Mouse (Mus musculus): ENCODE measurements at regions not wholly inside any gene's neighbourhood (a gene's known extent, or its start where the extent isn't known, plus 50 kb on each side); places are given as distances from the start of the nearest gene placed in this dataset.

DNA sequence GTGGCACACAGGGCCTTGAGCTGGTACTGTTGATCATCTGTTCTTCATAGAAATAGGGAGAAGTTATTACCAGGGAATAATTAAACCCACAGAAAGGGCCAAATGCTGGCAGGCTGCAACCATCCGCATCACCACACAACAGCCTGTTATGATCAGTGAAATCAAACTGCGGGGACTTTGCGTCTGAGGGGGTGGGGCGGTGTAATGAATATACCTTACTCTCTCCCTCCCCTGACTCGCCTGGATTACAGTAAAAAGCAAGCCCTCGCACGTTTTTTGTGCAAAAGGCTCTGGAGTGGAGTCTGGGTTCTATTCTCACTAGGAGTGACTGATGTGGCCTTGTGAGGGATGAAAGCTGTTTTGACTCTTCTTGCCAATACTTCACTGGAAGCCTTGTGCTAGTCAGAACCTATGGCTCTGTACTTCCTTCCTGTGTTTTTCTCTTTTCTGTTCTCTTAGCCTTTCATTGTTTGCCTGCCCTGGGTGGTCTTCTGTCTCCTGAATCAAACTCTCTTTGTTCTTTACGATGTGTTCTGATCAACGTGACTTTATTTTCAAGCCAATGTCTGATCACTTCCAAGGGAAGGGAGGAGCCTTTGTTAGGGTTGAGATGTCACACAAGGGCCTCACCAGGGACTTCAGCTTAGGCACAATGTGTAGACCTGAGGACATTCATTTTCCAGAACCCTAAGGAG, 172.4 kb downstream of the Dact1 start:
- DNase-seq (ENCODE audit: extremely low spot score): no peak

DNA sequence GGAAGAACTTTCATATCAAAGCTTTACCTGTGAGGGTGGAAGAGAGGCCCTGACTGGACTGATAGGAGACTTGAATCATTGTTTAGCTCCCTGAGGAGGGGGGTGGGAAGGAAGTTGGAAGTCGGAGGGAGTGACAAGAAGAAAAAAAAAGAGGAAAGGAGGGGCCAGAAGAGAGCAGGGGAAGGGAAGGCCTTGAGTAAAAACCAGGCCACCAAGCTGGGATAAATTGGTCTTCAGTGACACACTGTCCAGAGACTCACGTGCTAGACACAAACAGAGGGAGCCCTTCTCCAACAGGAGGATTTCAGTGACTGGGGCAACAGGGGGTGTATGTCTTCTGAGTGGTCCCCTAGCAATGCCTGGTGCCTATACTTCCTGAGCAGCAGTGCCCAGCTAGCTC, 172.9 kb downstream of the Dact1 start:
- DNase-seq (ENCODE audit: extremely low spot score): no peak

DNA sequence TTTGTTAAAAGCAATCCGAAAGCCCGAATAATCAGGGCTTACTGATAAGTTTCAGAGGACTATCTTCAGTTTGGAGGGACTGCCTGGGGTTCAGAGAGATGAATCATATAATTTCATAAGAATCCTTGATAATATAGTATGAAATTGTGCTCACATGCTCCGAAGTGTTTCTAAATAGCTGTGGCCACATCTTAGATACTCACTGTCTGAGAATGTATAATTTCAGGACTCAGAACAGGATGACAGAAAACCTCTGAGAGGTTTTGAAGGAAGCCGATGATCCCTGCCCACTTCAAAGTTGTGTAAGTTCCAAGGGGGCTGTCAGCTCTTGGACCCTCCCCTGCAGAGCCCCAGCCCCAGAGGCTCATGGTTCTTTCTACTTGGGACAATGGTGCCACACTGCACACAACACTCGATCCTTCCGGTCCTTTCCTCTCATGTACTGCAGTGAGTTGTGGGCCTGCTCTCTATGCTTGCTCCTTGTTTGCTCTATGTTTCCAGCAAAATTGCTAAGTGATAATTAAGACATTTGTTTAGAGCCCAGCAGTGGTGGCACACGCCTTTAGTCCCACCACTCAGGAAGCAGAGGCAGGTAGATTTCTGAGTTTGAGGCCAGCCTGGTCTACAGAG, 174.0 kb downstream of the Dact1 start:
- DNase-seq (ENCODE audit: extremely low spot score): no peak

DNA sequence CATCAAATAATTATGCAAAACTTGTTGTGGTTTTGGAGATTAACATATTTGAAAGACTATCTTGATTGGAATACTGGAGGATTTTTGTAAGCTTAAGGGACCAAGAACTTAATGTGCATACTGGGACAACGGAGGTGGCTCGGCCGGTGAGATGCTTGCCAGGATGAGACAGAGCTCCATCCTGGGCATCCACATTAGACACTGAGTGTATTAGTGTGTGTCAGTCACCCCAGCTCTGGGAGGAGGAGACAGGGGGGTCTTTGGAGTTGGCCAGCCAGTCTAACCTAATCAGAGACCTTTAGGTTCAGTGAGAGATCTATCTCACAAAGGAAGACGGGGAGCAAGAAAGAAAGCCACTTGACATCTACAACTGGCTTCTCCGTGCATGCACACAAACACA, 174.6 kb downstream of the Dact1 start:
- DNase-seq (ENCODE audit: extremely low spot score): no peak

DNA sequence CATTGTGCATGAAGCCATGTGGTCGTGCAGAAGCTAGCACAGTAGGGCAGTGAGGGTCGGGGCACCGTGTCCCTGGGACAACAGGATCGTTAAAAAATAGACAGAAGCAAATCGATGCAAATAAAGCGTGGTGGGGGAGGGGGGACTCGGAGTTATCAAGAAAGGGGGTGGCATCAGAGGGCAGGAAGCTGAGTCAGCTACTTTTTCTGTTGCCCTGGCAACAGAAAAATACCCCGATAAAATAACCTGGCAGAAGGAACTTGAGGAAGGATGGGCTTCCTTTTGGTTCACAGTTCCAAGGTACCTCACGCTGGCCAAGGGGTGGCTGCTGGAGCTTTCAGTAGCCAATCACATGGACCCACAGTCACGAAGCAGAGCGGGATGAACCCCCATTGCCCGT, 176.4 kb downstream of the Dact1 start:
- DNase-seq (ENCODE audit: extremely low spot score): no peak

DNA sequence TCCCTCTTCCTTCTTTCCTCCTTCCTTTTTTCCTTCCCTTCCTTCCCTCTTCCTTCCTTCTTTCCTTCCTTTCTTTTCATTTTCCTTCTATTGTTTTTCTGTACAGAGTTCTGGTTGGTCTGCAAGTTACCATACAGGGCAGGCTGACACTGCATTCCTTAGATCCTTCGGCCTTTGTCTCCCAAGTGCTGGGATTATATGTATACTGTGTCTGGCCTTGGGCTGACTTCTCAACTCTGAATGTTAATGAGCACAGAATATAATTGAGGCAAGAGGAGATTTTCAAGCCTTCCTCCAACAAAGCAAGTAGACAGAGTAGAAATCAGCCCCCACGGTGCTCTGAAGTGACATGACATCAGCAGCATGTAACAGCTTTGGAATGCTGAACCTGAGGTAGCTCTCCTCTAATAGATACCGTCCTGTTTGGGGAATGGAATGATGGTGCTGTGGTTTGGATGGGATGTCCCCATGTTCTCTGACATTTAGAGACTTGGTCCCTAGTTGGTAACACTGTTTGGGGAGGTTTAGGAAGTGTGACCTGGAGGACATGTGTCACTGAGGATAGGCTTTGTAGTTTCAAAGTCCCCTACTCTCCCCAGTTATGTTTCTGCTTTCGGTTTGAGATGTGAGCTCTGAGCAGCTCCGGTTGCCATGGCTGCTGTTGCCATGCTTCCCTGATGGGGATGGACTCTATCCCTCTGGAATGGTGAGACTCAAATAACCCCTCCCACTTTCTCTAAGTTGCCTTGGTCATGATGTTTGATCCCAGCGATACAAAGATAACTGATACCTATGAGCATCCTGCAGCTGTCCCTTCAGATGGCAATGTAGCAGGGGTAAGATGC, 178.1 kb downstream of the Dact1 start:
- DNase-seq (ENCODE audit: extremely low spot score): no peak

DNA sequence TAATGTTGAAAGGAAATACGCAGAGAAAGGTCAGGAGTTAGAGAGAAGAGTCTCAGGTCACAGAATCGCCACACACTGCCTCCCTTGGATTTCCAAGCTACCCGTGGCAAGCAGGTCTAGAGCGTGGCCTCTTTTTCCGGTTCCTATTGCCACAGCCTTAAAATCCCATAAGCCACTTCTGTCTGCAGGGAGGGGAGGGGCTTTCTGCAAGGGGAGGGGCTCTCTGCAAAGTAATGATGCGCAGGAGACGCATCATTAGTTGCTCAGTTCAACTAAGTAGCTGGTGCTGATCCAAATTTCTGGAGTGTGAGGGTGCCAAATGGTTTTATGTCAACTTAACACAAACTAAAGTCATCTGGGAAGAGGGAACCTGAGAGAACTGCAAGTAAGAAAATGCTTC, 179.6 kb downstream of the Dact1 start:
- no peak for DNase-seq (ENCODE audit: extremely low spot score)

DNA sequence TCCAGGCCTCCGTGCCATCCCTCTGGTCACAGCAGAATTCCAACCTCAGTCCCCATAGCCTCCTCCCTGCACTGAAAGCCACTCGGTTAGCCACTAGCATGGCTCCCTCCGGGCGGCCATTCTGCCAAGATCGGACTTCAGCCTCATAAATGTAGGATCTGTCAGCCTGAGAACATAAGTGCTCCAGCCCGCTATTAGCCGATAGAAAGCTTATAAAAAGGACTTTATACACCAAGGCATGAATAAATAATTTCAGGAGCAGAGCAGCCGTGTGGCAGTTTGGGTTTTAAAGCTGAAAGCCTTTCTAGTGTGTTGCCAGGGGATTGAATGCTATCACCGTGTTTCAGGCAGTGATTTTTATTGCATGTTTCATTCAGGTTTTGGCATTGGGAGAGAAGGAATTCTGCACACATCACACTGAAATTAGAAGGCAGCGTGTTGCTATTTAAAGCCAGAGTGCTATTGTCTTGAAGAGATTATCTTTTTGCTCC, 185.2 kb downstream of the Dact1 start:
- no peak for DNase-seq (ENCODE audit: extremely low spot score)

DNA sequence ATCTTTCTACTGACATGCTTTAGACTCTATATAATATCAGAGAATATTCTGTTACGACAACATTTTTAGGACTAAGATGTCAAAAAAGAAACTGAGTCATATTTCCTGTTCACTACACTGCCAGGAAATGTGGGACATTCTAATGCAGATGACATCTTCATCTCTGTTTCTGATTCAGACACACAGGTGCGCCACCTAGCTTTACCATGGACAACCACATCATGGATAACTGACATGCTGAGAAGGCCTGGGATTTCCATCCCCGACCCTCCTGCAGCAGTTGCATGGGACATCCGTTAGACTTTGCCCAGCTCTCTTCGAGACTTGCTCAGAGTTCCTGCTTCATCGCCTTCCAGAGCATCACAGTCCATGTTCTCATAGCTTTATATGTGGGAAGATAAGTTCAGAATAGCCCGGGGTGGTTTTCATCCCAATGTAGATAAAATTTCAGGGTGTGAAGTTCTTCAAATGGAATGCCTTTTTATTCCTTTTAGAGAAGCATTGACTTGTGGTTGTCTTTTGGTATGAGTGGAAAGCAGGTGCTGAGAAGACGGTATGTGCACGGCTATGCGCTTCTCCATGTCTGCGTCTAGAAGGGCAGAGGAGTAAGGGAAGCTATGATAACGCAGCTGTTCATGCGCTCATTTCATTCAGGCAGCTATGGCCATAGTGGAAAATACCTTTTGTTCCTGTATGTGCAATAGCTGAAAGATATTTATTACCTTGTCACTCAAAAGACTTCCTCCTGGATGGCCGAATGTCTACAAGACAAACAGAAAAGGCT, 188.8 kb downstream of the Dact1 start:
- DNase-seq (ENCODE audit: extremely low spot score): no peak

DNA sequence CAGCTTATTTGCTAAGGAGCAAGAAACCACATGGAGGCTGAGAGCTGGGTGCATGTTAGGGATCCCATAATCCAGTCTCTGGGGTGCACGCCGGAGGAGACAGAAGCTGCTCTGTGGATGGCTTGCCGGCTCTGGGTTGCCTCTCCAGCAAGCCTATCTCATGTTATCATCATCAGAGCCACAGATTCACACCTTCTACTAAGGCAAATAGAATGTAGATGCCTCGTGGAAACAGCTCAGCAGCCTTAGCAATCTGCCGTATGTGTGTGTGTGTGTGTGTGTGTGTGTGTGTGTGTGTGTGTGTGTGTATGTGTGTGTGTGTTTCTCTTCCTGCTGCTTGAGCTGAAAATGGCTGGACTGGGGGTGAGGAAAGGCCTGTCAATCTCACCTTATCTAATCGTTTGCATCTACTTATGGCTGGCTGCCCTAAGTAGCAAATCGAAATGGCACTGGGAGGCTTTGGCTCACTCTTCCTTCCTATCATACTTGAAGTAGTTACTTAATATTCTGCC, 191.7 kb downstream of the Dact1 start:
- DNase-seq (ENCODE audit: extremely low spot score): no peak

DNA sequence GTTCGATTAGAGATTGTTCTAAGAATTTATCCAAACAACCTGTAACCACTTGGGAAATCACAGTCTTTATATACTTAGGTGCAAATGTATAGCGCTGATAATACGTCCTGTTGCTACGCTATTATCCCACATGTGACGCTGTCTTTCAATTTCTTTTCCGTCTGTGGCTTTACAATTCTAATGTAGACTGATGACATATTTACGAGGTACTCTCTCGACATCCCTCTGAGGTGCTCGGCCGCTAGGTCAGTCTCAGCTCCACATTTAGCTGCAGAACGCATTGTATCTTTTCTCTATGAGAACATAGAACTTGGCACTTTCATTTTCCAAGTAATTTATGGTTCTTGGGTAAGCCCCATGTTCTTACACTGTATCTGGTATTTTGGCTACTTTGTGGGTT, 193.6 kb downstream of the Dact1 start:
- no peak for DNase-seq (ENCODE audit: extremely low spot score)

DNA sequence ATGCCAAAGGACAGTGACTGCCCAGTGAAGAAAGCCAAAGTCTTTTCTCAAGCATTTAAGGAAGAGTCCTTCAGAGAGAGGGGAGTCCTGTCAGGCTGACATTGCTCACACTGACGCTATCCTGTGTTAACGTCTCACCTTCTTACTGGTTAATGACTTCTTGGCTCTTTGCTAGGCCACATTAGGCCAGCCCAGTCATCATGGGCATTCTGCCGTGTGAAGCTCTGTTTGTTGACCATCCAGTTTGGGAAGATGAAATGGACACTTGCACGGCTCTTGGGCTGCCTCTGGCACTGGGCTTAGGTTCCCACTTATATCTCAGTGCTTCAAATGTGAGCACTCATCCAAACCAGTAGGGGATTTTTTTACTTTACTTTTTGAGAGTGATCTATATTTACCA, 196.5 kb downstream of the Dact1 start:
- no peak for DNase-seq (ENCODE audit: extremely low spot score)

DNA sequence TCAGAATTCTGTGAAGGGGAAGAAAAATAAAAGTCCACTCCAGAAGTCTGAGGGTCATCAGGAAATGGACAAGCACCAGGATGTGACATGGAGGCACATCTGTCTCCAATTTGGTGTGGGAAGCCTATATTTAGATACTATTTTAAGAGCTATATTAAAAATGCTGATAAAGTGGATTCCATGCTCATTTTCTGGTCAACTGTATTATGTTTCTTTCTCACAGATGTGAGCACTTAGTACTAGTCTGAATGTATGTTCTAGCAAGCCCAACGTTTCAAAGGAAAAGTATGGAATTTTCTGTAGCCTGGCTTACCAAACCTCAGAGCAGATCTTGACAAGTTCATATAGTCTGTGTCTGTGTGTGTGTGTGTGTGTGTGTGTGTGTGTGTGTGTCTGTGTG, 197.0 kb downstream of the Dact1 start:
- DNase-seq (ENCODE audit: extremely low spot score): no peak

DNA sequence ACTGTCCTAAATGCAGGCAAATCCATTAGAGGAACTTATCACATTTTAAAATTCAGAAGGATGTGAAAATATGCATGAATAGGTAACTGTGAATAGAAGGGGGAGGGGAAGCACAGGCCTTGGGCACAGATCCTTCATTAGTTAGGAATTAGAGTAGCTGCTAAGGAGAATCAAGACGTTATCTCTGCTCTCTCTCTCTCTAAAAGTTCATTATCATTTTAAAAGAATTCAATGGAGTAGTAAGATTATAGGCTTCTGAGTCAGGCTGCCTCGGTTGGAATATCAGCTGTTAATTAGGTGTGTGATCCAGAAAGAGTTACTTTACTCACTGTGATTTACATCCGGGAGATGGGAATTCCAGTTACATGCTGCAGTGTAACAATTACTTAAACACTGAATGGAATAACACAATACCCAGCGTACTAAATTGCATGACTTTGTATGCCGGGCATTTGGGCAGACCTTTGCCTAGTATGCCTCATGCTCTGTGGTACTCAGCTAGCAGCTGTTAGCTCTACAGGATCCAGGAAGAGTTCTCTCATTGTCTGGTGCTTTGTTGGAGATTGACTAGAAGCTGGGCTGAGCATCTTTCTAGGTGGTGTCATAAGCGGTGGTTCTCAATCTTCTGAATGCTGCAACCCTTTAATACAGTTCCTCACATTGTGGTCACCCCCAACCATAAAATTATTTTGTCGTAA, 203.4 kb downstream of the Dact1 start:
- no peak for DNase-seq (ENCODE audit: extremely low spot score)

DNA sequence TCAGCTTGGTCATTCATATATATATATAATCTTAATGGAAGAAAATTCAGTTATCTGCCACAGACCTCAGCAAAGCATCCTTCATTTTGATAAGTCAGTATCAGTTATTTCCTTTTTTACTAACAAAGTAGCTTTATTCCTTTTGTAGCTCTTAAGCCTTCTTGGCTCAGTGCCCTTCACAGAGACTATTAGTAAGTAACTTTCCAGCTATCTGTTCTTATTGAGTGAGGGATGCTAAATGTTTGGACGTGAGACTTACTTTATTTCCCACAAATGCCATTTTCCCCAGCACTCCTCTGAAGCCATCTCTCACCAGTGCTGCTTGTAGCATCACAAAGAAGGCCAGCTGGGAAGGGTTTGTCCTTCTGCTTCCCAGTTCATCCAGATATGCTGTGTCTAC, 209.8 kb downstream of the Dact1 start:
- no peak for DNase-seq (ENCODE audit: extremely low spot score)

DNA sequence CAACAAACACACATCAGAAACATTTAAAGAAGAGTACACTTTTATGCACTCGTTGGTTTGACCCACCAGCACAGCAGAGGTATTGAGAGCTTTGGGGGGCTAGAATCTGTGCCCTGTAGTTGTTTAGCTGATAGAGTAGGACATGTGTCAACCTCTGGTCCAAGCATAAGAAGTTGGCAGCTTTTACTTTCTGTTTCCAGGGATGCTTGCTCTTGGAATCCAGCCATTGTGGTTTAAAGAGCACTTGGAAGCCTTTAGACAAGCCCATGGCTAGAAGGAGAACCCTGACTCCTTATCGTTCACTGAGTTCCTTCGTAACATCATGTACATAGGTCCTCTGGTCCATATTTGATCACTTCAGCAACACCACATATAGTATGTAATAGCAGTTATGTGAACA, 212.3 kb downstream of the Dact1 start:
- no peak for DNase-seq (ENCODE audit: extremely low spot score)

DNA sequence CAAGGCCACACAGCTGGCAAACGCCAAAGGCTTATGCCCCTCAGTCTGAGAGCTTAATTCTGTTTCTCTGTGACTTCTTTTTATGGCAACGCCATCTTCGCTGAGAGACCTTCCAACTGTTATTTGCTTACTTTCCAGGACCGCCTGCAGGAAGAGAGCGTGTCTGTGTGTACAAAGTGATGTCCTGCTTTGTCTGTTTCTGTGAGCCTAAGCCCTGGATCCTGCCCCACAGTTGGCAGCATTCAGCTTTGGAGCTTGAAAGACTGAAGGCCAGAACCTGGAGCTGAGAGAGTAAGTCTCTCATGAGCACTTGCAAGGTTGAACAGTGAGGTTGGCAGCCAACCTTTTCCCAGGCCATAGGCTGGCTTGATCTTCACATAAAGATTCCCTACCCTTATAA, 212.8 kb downstream of the Dact1 start:
- no peak for DNase-seq (ENCODE audit: extremely low spot score)

DNA sequence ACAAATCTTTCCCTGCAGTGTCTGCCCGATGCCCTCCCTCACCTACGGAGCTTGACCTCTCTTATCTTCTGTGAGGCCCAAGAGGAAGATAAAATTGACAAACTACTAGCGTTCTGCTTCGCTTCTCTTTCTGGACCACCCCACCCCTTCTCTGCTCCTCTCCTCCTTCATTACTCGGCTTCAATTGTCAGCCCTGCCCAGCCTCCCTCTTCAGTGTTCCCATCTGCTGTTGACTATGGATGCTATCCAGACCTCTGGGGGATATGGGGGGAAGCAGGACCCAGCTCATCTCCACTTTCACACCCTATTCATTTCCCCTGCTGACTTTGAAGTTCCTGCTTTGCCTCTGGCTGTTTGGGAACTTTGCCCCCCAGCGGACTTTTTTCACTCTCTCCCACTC, 214.5 kb downstream of the Dact1 start:
- peak; percentile 32 for DNase-seq (ENCODE audit: extremely low spot score)

DNA sequence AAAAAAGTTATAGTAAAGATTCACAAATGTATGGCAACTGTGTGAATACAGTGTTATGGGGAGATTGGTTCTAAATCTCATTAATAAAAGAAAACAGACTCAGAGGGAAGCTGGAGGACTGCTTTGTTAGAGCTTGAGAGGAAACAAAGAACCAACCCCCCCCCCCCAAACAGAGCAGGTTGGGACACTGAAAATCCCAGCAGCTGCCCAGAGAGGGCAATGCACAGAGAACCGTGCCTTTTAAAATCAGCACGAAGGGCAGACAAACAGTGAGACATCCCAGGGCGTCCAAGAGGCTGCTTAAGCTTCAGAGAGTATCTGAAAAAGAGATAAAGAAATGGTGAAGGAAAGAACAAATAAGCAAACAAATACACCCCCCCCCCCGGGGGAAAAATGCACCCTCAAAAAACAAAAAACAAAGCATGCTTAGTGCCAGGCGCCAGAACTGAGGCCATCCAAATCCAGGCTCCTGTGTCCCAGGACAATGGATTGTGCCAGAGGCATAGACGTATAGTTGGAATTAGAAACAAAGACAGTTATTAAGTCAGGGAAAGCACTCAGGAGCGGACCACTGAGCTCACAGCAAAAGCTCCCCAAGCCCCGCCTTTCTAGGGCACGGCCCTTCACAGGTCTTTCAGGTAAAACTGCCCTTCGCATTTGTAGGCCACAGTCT, 215.7 kb downstream of the Dact1 start:
- no peak for DNase-seq (ENCODE audit: extremely low spot score)

DNA sequence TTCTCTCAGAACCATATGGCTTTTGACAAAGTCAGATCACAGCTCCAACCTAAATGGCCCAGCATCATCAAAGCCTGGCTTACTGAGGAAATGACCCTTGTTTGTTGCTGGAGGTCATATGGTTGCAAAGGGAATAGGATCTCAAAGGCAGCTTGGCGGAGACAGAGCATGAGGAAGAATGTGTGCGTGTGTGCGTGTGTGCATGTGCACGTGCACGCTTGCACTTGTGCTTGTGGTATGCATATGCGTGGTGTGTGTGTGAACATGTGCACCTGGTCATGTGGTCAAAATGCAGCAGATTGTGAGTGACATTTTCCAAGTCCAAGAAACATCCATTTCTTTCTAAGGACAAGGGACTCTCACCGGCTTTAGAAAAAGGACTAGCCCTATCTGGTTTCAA, 216.9 kb downstream of the Dact1 start:
- no peak for DNase-seq (ENCODE audit: extremely low spot score)

DNA sequence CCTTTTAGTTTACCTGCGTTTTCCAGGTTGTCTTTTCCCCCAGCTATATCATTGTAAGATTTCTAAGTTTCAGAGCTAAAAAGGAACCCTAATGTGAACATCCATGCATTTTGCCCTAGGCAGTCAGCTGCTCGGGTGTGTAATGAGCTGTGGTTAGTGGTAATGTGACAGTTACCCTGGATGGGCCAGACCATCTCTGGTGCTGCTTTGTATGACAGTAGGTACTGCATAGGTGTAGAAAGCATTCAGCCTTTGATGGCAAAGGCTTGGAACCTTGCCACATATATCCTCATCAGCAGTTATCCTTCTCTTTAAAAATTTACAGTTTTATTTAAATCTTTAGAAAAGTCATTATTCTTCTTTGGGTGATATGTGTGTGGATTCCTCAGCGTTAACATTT, 222.5 kb downstream of the Dact1 start:
- no peak for DNase-seq (ENCODE audit: extremely low spot score)
